Comparison of ENCODE assay signal across 21 mouse cellular contexts in genomic region chr2:89691980-89692379, GRCm38 (mm10). TPM values are rescaled to one million over a fixed set of nuclear protein-coding genes. Genes with fewer than 3 reads are reported as not detected.
DNase-seq lines count a peak whose midpoint lies in the region; ATAC-seq lines count a peak whose summit lies in the region.
"Had no signal": no experiment of that assay in that cellular context is flagged by ENCODE, and none has a peak within 500 bp of the region (broad histone marks: within the 10 kb centered on the region; RNA-seq: fewer than 3 reads in every experiment).

No protein-coding gene starts in this region.

- WGBS in forebrain, embryonic 11.5 days, result 82% methylated on average over 6 of the region's 6 CpGs
- 85% methylated on average over 6 of the region's 6 CpGs for WGBS in forebrain, embryonic 14.5 days
- WGBS in kidney, embryonic 15.5 days, result 84% methylated on average over 6 of the region's 6 CpGs
- 84% methylated on average over 6 of the region's 6 CpGs for WGBS in midbrain, embryonic 12.5 days
- 86% methylated on average over 6 of the region's 6 CpGs for WGBS in midbrain, embryonic 10.5 days

- H3K27me3 ChIP-seq in forebrain, embryonic 11.5 days (ENCODE audit: control insufficient read depth, insufficient read depth, low read length), result no peaks in the 10 kb centered on the region
- H3K27me3 ChIP-seq in forebrain, embryonic 14.5 days (replicated peaks; ENCODE audit: control insufficient read depth, insufficient read depth, low read length), result no peaks in the 10 kb centered on the region
- no peaks in the 10 kb centered on the region for H3K27me3 ChIP-seq in kidney, embryonic 15.5 days
- no peaks in the 10 kb centered on the region for H3K27me3 ChIP-seq in midbrain, embryonic 12.5 days
- no peaks in the 10 kb centered on the region for H3K27me3 ChIP-seq in midbrain, embryonic 10.5 days (ENCODE audit: low read depth, poor library complexity, severe bottlenecking)
- H3K27me3 ChIP-seq: embryonic facial prominence, embryonic 12.5 days; forebrain, embryonic 13.5 days; heart, embryonic 13.5 days; hindbrain, embryonic 12.5 days had no signal

- no peak overlapping the region for H3K27ac ChIP-seq in forebrain, embryonic 11.5 days (ENCODE audit: low read depth, low read length)
- no peak overlapping the region for H3K27ac ChIP-seq in forebrain, embryonic 14.5 days (ENCODE audit: low read depth, low read length)
- no peak overlapping the region for H3K27ac ChIP-seq in kidney, embryonic 15.5 days
- H3K27ac ChIP-seq in midbrain, embryonic 12.5 days (replicated peaks), result no peak overlapping the region
- H3K27ac ChIP-seq in midbrain, embryonic 10.5 days (replicated peaks), result no peak overlapping the region
- H3K27ac ChIP-seq: embryonic facial prominence, embryonic 12.5 days; forebrain, embryonic 13.5 days; gastrocnemius, adult 2 months; heart, embryonic 13.5 days; hindbrain, embryonic 12.5 days had no signal

- H3K4me3 ChIP-seq in forebrain, embryonic 11.5 days (ENCODE audit: low read depth, low read length), result no peak overlapping the region
- H3K4me3 ChIP-seq in forebrain, embryonic 14.5 days (ENCODE audit: low read depth, low read length), result no peak overlapping the region
- H3K4me3 ChIP-seq in kidney, embryonic 15.5 days (replicated peaks), result no peak overlapping the region
- no peak overlapping the region for H3K4me3 ChIP-seq in midbrain, embryonic 12.5 days
- no peak overlapping the region for H3K4me3 ChIP-seq in midbrain, embryonic 10.5 days
- H3K4me3 ChIP-seq: embryonic facial prominence, embryonic 12.5 days; forebrain, embryonic 13.5 days; gastrocnemius, adult 2 months; heart, embryonic 13.5 days; hindbrain, embryonic 12.5 days had no signal

- no peaks in the 10 kb centered on the region for H3K36me3 ChIP-seq in forebrain, embryonic 11.5 days (ENCODE audit: control insufficient read depth, insufficient read depth, low read length)
- no peaks in the 10 kb centered on the region for H3K36me3 ChIP-seq in forebrain, embryonic 14.5 days (ENCODE audit: control insufficient read depth, insufficient read depth, low read length)
- no peaks in the 10 kb centered on the region for H3K36me3 ChIP-seq in kidney, embryonic 15.5 days
- H3K36me3 ChIP-seq in midbrain, embryonic 12.5 days, result no peaks in the 10 kb centered on the region
- H3K36me3 ChIP-seq in midbrain, embryonic 10.5 days, result no peaks in the 10 kb centered on the region
- H3K36me3 ChIP-seq: embryonic facial prominence, embryonic 12.5 days; heart, embryonic 13.5 days; hindbrain, embryonic 12.5 days had no signal

- no peak for DNase-seq in forebrain, embryonic 11.5 days (ENCODE audit: low spot score)
- DNase-seq in forebrain, embryonic 14.5 days (ENCODE audit: low spot score), result no peak
- DNase-seq in kidney, adult 9 months, result no peak
- DNase-seq in midbrain, embryonic 10.5 days (ENCODE audit: low spot score), result no peak
- DNase-seq: adrenal gland, postnatal 10 days; cerebellum, adult 11 months; cerebellum, adult 8-10 months; cerebellum, postnatal 14 days; embryo, embryonic 11 days; gastrocnemius, adult 2 months; gastrocnemius, postnatal 25 days; heart, postnatal 10 days had no signal

- no peak overlapping the region for H3K9ac ChIP-seq in forebrain, embryonic 11.5 days (ENCODE audit: low read length)
- no peak overlapping the region for H3K9ac ChIP-seq in forebrain, embryonic 14.5 days (ENCODE audit: low read length)
- H3K9ac ChIP-seq in kidney, embryonic 15.5 days, result no peak overlapping the region
- no peak overlapping the region for H3K9ac ChIP-seq in midbrain, embryonic 12.5 days (replicated peaks)
- H3K9ac ChIP-seq: embryonic facial prominence, embryonic 12.5 days; forebrain, embryonic 13.5 days; heart, embryonic 13.5 days; hindbrain, embryonic 12.5 days had no signal

- no peaks in the 10 kb centered on the region for H3K4me1 ChIP-seq in forebrain, embryonic 11.5 days (replicated peaks; ENCODE audit: control insufficient read depth, insufficient read depth, low read length)
- no peaks in the 10 kb centered on the region for H3K4me1 ChIP-seq in forebrain, embryonic 14.5 days (ENCODE audit: control insufficient read depth, insufficient read depth, low read length)
- H3K4me1 ChIP-seq in kidney, embryonic 15.5 days, result no peaks in the 10 kb centered on the region
- no peaks in the 10 kb centered on the region for H3K4me1 ChIP-seq in midbrain, embryonic 12.5 days
- no peaks in the 10 kb centered on the region for H3K4me1 ChIP-seq in midbrain, embryonic 10.5 days
- H3K4me1 ChIP-seq: embryonic facial prominence, embryonic 12.5 days; forebrain, embryonic 13.5 days; heart, embryonic 13.5 days; hindbrain, embryonic 12.5 days had no signal

- H3K4me2 ChIP-seq in forebrain, embryonic 11.5 days (ENCODE audit: low read depth, low read length, severe bottlenecking), result no peak overlapping the region
- no peak overlapping the region for H3K4me2 ChIP-seq in forebrain, embryonic 14.5 days (ENCODE audit: low read length)
- H3K4me2 ChIP-seq in kidney, embryonic 15.5 days, result no peak overlapping the region
- H3K4me2 ChIP-seq in midbrain, embryonic 12.5 days (replicated peaks), result no peak overlapping the region
- H3K4me2 ChIP-seq: embryonic facial prominence, embryonic 12.5 days; forebrain, embryonic 13.5 days; heart, embryonic 13.5 days; hindbrain, embryonic 12.5 days had no signal

- no peaks in the 10 kb centered on the region for H3K9me3 ChIP-seq in forebrain, embryonic 11.5 days (ENCODE audit: control insufficient read depth, low read length)
- H3K9me3 ChIP-seq in forebrain, embryonic 14.5 days (replicated peaks; ENCODE audit: control insufficient read depth, low read length), result no peaks in the 10 kb centered on the region
- no peaks in the 10 kb centered on the region for H3K9me3 ChIP-seq in kidney, embryonic 15.5 days (replicated peaks)
- no peaks in the 10 kb centered on the region for H3K9me3 ChIP-seq in midbrain, embryonic 12.5 days
- no peaks in the 10 kb centered on the region for H3K9me3 ChIP-seq in midbrain, embryonic 10.5 days (replicated peaks)
- H3K9me3 ChIP-seq: embryonic facial prominence, embryonic 12.5 days; forebrain, embryonic 13.5 days; heart, embryonic 13.5 days; hindbrain, embryonic 12.5 days had no signal

- ATAC-seq in forebrain, embryonic 11.5 days (replicated peaks; ENCODE audit: low FRiP score), result 0 out of 2 replicates have a peak, but pooled peaks have one; percentile 30
- no peak for ATAC-seq in forebrain, embryonic 14.5 days
- ATAC-seq in kidney, embryonic 15.5 days (replicated peaks; ENCODE audit: low FRiP score), result peak; percentile 29; the same call in 1 of the 2 replicates
- peak; percentile 56 for ATAC-seq in midbrain, embryonic 12.5 days (ENCODE audit: low FRiP score, low read depth)
- ATAC-seq: forebrain, embryonic 13.5 days; hindbrain, embryonic 16.5 days had no signal

RNA-seq across cellular contexts. Expression of gene Olfr1251, which starts 20.2 kb away (rescaled TPM):
- not detected in 2 replicates for polyA plus RNA-seq in forebrain, embryonic 11.5 days (2014; fragmentation: Nextera tagmentation; extraction: Ambion mirVana)
- polyA plus RNA-seq in forebrain, embryonic 14.5 days (2014; fragmentation: Nextera tagmentation; extraction: Ambion mirVana), result not detected in 2 replicates
- not detected in 2 replicates for polyA plus RNA-seq in kidney, embryonic 15.5 days (2015; fragmentation: Nextera tagmentation; extraction: Ambion mirVana)
- not detected in 2 replicates for polyA plus RNA-seq in midbrain, embryonic 12.5 days (2016; fragmentation: Nextera tagmentation; extraction: Ambion mirVana)
- polyA plus RNA-seq in midbrain, embryonic 10.5 days (2016; fragmentation: Nextera tagmentation; extraction: Ambion mirVana), result not detected in 2 replicates
- polyA plus RNA-seq: brain, embryonic 14.5 days; embryonic facial prominence, embryonic 12.5 days; forebrain, embryonic 13.5 days; heart, embryonic 13.5 days; hindbrain, embryonic 12.5 days; hindbrain, embryonic 16.5 days had no signal

RNA-seq across cellular contexts. Expression of gene Olfr1250, which starts 30.7 kb away (rescaled TPM):
- not detected in 2 replicates for polyA plus RNA-seq in forebrain, embryonic 11.5 days (2014; fragmentation: Nextera tagmentation; extraction: Ambion mirVana)
- not detected in 2 replicates for polyA plus RNA-seq in forebrain, embryonic 14.5 days (2014; fragmentation: Nextera tagmentation; extraction: Ambion mirVana)
- polyA plus RNA-seq in kidney, embryonic 15.5 days (2015; fragmentation: Nextera tagmentation; extraction: Ambion mirVana), result not detected in 2 replicates
- polyA plus RNA-seq in midbrain, embryonic 12.5 days (2016; fragmentation: Nextera tagmentation; extraction: Ambion mirVana), result not detected in 2 replicates
- not detected in 2 replicates for polyA plus RNA-seq in midbrain, embryonic 10.5 days (2016; fragmentation: Nextera tagmentation; extraction: Ambion mirVana)
- polyA plus RNA-seq: brain, embryonic 14.5 days; embryonic facial prominence, embryonic 12.5 days; forebrain, embryonic 13.5 days; heart, embryonic 13.5 days; hindbrain, embryonic 12.5 days; hindbrain, embryonic 16.5 days had no signal

RNA-seq across cellular contexts. Expression of gene Olfr1252, which starts 32.8 kb away (rescaled TPM):
- polyA plus RNA-seq in forebrain, embryonic 11.5 days (2014; fragmentation: Nextera tagmentation; extraction: Ambion mirVana), result not detected in 2 replicates
- polyA plus RNA-seq in forebrain, embryonic 14.5 days (2014; fragmentation: Nextera tagmentation; extraction: Ambion mirVana), result not detected in 2 replicates
- polyA plus RNA-seq in kidney, embryonic 15.5 days (2015; fragmentation: Nextera tagmentation; extraction: Ambion mirVana), result not detected in 2 replicates
- polyA plus RNA-seq in midbrain, embryonic 12.5 days (2016; fragmentation: Nextera tagmentation; extraction: Ambion mirVana), result not detected in 2 replicates
- not detected in 2 replicates for polyA plus RNA-seq in midbrain, embryonic 10.5 days (2016; fragmentation: Nextera tagmentation; extraction: Ambion mirVana)
- polyA plus RNA-seq: brain, embryonic 14.5 days; C2C12; embryonic facial prominence, embryonic 12.5 days; forebrain, embryonic 13.5 days; heart, embryonic 13.5 days; hindbrain, embryonic 12.5 days; hindbrain, embryonic 16.5 days had no signal

RNA-seq across cellular contexts. Expression of gene Olfr1249, which starts 57.2 kb away (rescaled TPM):
- not detected in 2 replicates for polyA plus RNA-seq in forebrain, embryonic 11.5 days (2014; fragmentation: Nextera tagmentation; extraction: Ambion mirVana)
- polyA plus RNA-seq in forebrain, embryonic 14.5 days (2014; fragmentation: Nextera tagmentation; extraction: Ambion mirVana), result not detected in 2 replicates
- polyA plus RNA-seq in kidney, embryonic 15.5 days (2015; fragmentation: Nextera tagmentation; extraction: Ambion mirVana), result not detected in 2 replicates
- not detected in 2 replicates for polyA plus RNA-seq in midbrain, embryonic 12.5 days (2016; fragmentation: Nextera tagmentation; extraction: Ambion mirVana)
- not detected in 2 replicates for polyA plus RNA-seq in midbrain, embryonic 10.5 days (2016; fragmentation: Nextera tagmentation; extraction: Ambion mirVana)
- polyA plus RNA-seq: brain, embryonic 14.5 days; C2C12; embryonic facial prominence, embryonic 12.5 days; forebrain, embryonic 13.5 days; heart, embryonic 13.5 days; hindbrain, embryonic 12.5 days; hindbrain, embryonic 16.5 days had no signal
